Mouse (Mus musculus) E14TG2a.4 (cell line): Measurements from ENCODE around the gene Mamstr.

Experiments
- CTCF ChIP-seq: conservative IDR thresholded peaks from 2 replicates; pipeline ENCODE4 v1.5.1; 2014; ENCODE audit warnings: low read length
- POU5F1 ChIP-seq: IDR thresholded peaks from 2 replicates; pipeline ENCODE4 v1.6.1; 2014; ENCODE audit warnings: low read length, borderline replicate concordance

DNA sequence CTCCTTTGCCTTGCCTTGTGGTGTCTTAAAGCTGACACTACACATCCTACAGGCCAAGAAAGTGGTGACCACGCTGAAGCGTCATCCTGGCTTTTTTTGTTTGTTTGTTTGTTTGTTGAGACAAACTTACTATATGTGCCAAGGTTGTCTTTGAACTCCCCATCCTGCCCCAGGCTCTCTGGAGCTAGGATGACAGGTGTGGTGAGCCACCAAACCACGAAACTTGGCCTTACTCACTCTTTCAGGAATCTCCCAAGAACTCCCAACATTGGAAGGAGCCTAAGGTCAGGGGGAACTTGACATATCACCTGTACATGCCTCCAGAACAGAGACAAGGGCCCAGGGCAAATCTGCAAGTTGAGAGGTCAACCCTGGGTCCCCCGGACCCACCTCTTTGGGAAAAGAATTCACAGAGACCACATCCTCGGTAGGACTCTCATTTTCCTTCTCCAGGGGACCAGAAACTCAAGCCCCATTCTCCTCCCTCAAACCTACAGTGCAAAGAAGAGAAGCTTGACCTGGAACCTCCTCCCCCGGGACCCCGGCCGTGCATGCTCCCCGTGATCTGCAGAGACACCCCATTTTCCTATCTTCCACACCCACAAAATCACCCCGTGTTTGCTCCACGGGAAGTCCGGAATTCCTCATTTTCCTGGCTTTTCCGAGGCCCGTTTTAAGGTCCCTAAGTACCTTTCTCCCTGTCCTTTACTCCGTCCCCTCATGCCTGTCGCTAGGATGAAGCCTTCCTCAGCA, 2.9 kb downstream of the Mamstr start:
- TF ChIP-seq CTCF (no peak), POU5F1 (no peak)
